Mouse (Mus musculus) hindbrain, embryonic 13.5 days (tissue): Measurements from ENCODE around the gene Zcchc7. TPM values are rescaled to one million over a fixed set of nuclear protein-coding genes. Genes with fewer than 3 reads are reported as not detected.

Experiments
- ATAC-seq: fragments of 200-750 bp; cut with Nextera tagmentation; 2 replicates; pipeline ENCODE4 v1.8.0; 2017; ENCODE audit warnings: moderate TSS enrichment; ENCODE audit not compliant: low FRiP score
- H3K27ac ChIP-seq: fragments of 300-500 bp; sonication (generic); 2 replicates; pipeline ENCODE4 v1.5.1; 2015; ENCODE audit warnings: inconsistent platforms, mild to moderate bottlenecking, moderate library complexity
- H3K27me3 ChIP-seq: fragments of 300-500 bp; sonication (generic); 2 replicates; pipeline ENCODE4 v1.6.1; 2015; ENCODE audit warnings: mild to moderate bottlenecking, inconsistent platforms
- H3K36me3 ChIP-seq: fragments of 300-500 bp; sonication (generic); 2 replicates; pipeline ENCODE4 v1.6.1; 2015; ENCODE audit warnings: mild to moderate bottlenecking, inconsistent platforms
- H3K4me1 ChIP-seq: fragments of 300-500 bp; sonication (generic); replicated peaks from 2 replicates; pipeline ENCODE4 v1.6.1; 2015; ENCODE audit warnings: inconsistent platforms
- H3K4me2 ChIP-seq: fragments of 300-500 bp; sonication (generic); 2 replicates; pipeline ENCODE4 v1.6.1; 2015; ENCODE audit warnings: inconsistent platforms, mild to moderate bottlenecking, moderate library complexity
- H3K4me3 ChIP-seq: fragments of 300-500 bp; sonication (generic); 2 replicates; pipeline ENCODE4 v1.5.1; 2015; ENCODE audit warnings: mild to moderate bottlenecking, inconsistent platforms
- H3K9ac ChIP-seq: fragments of 300-500 bp; sonication (generic); 2 replicates; pipeline ENCODE4 v1.6.1; 2015; ENCODE audit warnings: mild to moderate bottlenecking, inconsistent platforms
- H3K9me3 ChIP-seq: fragments of 300-500 bp; sonication (generic); 2 replicates; pipeline ENCODE4 v1.6.1; 2016; ENCODE audit warnings: inconsistent platforms
- WGBS: fragments of 180-500 bp; shearing (Covaris S2); methylation state at CpG from one replicate; pipeline ENCODE4 v1.1.7; 2015; 5-methylcytosine and 5-hydroxymethylcytosine counted together
- microRNA-seq: library from miRNA; unstranded; fragments of <30 nt; microRNA quantifications from one replicate; pipeline ENCODE4, GENCODE M21; 2016
- polyA plus RNA-seq: library from polyadenylated mRNA; unstranded; fragments of >200 nt; fragmentation: Nextera tagmentation; extraction: Ambion mirVana; gene quantifications from 2 replicates; pipeline ENCODE4 v1.2.1, GENCODE M21; 2015

The Zcchc7 gene
- polyA plus RNA-seq, 1 experiment from 2014 or later = 40.3 TPM

GRCm38 (mm10) chr4:44976026-44976615, 220.4 kb downstream of the Zcchc7 start:
- no peak for ATAC-seq
- Histone ChIP-seq H3K9me3 (no peaks in the 10 kb centered on the region), H3K36me3 (no peaks in the 10 kb centered on the region), H3K4me3 (no peak overlapping the region), H3K27me3 (0 out of 2 replicates have a peak, but pooled peaks cover 3% of the 10 kb centered on the region), H3K4me2 (no peak overlapping the region), H3K9ac (no peak overlapping the region), H3K27ac (no peak overlapping the region), H3K4me1 (peaks cover 17% of the 10 kb centered on the region)
- 79% methylated on average over 6 of the region's 6 CpGs for WGBS

GRCm38 (mm10) chr4:44976921-44977710, 221.4 kb downstream of the Zcchc7 start:
- ATAC-seq = no peak
- Histone ChIP-seq H3K4me3 (no peak overlapping the region), H3K36me3 (no peaks in the 10 kb centered on the region), H3K27me3 (0 out of 2 replicates have a peak, but pooled peaks cover 3% of the 10 kb centered on the region), H3K4me2 (no peak overlapping the region), H3K9me3 (no peaks in the 10 kb centered on the region), H3K9ac (no peak overlapping the region), H3K27ac (no peak overlapping the region), H3K4me1 (peaks cover 27% of the 10 kb centered on the region)
- WGBS = 89% methylated on average over 10 of the region's 10 CpGs

DNA sequence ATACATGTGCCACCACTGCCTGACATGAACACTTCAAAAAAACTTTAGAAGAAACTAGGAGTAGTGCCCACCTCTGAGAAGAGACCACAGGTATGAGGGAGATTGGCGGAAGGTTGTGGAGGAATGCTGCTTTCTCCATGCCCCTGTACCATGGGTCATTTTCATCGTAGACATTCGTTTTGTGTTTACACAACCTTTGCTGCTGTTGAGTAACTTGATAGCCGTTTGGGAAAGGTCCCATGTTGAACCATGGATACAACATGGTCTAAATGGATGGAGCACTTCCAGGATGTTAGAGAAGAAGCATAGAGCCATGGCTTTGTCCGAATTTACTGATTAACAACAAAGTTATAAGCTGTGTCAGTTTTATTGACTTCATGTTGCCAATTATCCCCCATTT, 222.5 kb downstream of the Zcchc7 start:
- H3K4me1 ChIP-seq = peaks cover 36% of the 10 kb centered on the region
- H3K9ac ChIP-seq = no peak overlapping the region
- 0 out of 2 replicates have a peak, but pooled peaks cover 3% of the 10 kb centered on the region for H3K27me3 ChIP-seq
- no peaks in the 10 kb centered on the region for H3K9me3 ChIP-seq
- no peaks in the 10 kb centered on the region for H3K36me3 ChIP-seq
- 83% methylated on average over 5 of the region's 5 CpGs for WGBS
- no peak overlapping the region for H3K4me3 ChIP-seq
- ATAC-seq = no peak
- no peak overlapping the region for H3K4me2 ChIP-seq
- no peak overlapping the region for H3K27ac ChIP-seq

GRCm38 (mm10) chr4:44979794-44980338, 224.2 kb downstream of the Zcchc7 start:
- no peak overlapping the region for H3K27ac ChIP-seq
- no peak for ATAC-seq
- H3K4me1 ChIP-seq = peaks cover 34% of the 10 kb centered on the region
- no peak overlapping the region for H3K4me2 ChIP-seq
- 74% methylated on average over 7 of the region's 7 CpGs for WGBS
- no peak overlapping the region for H3K9ac ChIP-seq
- no peaks in the 10 kb centered on the region for H3K9me3 ChIP-seq
- H3K4me3 ChIP-seq = no peak overlapping the region
- H3K36me3 ChIP-seq = no peaks in the 10 kb centered on the region
- no peaks in the 10 kb centered on the region for H3K27me3 ChIP-seq

- peak within 1 kb of the TSS; percentile 77 for H3K9ac ChIP-seq
- ATAC-seq = peak; percentile 89
- WGBS = 1% methylated on average over 40 of the region's 40 CpGs
Measured at GRCm38 (mm10) chr4:44981280-44981973, 225.8 kb downstream of the Zcchc7 start, which contains the start of gene Grhpr. Grhpr (plus strand) TSS chr4:44981395.

More at GRCm38 (mm10) chr4:44981280-44981973, 225.8 kb downstream of the Zcchc7 start, which contains the start of gene Grhpr:
- Histone ChIP-seq H3K9me3 (no peaks in the 10 kb centered on the region), H3K4me2 (peak within 1 kb of the TSS; percentile 92), H3K27me3 (no peaks in the 10 kb centered on the region), H3K36me3 (no peaks in the 10 kb centered on the region), H3K27ac (peak within 1 kb of the TSS; percentile 75), H3K4me3 (peak within 1 kb of the TSS; percentile 59), H3K4me1 (peaks cover 34% of the 10 kb centered on the region)

Small RNA genes within 50 kb of the gene (microRNA-seq; reads per million reads assigned to microRNA genes)
- not detected for gene Gm22639

Other genes starting within 250 kb of the Zcchc7 start
- 2.8 and 6.1 TPM in 2 replicates for gene Pax5, start 45.4 kb upstream of the Zcchc7 start, polyA plus RNA-seq
- 26.0 and 28.2 TPM in 2 replicates for gene Grhpr, start 225.5 kb downstream of the Zcchc7 start, polyA plus RNA-seq